In the genomic region with DNA sequence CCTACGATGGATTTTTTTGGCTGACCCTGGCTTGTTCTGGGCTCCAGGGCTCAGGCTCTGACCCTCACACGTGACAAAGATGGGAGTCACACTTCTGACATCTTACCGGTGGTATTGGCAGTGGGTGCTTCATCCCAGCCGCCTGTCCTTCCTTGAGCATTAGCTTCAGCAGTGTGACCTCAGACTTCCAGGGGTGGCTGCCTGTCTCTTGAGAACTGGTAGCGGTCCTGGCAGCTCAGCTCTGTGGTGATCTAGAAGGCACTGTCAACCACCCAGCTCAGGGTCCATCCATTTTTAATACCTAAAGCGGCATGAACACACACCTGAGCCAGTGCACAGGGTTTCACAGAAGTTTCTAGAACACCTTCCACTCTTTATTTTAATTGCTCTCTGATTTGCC, we compare ENCODE assay signal across 11 mouse cellular contexts. TPM values are rescaled to one million over a fixed set of nuclear protein-coding genes. Genes with fewer than 3 reads are reported as not detected.
A peak's percentile ranks its signal among the peaks of the same experiment; 100 is the strongest.
DNase-seq lines count a peak whose midpoint lies in the region; ATAC-seq and TF ChIP-seq lines count a peak whose summit lies in the region.
"Had no signal": no experiment of that assay in that cellular context is flagged by ENCODE, and none has a peak within 500 bp of the region (broad histone marks: within the 10 kb centered on the region; RNA-seq: fewer than 3 reads in every experiment).

No protein-coding gene starts in this region.

- 75% methylated on average over 6 of the region's 6 CpGs for WGBS in heart, embryonic 11.5 days (ENCODE audit: insufficient replicate concordance)
- 48% methylated on average over 6 of the region's 6 CpGs for WGBS in lung, embryonic 14.5 days
- WGBS in hindbrain, embryonic 12.5 days = 75% methylated on average over 6 of the region's 6 CpGs
- WGBS in olfactory bulb, adult 2 months = 80% methylated on average over 6 of the region's 6 CpGs

- H3K4me3 ChIP-seq in heart, embryonic 11.5 days (ENCODE audit: low read depth, low read length) = no peak overlapping the region
- H3K4me3 ChIP-seq in lung, embryonic 14.5 days (ENCODE audit: low read depth, low read length) = no peak overlapping the region
- no peak overlapping the region for H3K4me3 ChIP-seq in hindbrain, embryonic 12.5 days
- no peak overlapping the region for H3K4me3 ChIP-seq in olfactory bulb, adult 2 months (ENCODE audit: insufficient read depth, low read depth, low read length)

- H3K27ac ChIP-seq in heart, embryonic 11.5 days (ENCODE audit: low read depth, low read length) = peak overlapping the region; percentile 100; the same call in 1 of the 2 replicates
- H3K27ac ChIP-seq in lung, embryonic 14.5 days (ENCODE audit: low read depth) = peak overlapping the region; percentile 99
- peak overlapping the region; percentile 97 for H3K27ac ChIP-seq in hindbrain, embryonic 12.5 days
- 0 out of 2 replicates have a peak overlapping the region, but pooled peaks have one; percentile 91 for H3K27ac ChIP-seq in olfactory bulb, adult 2 months (ENCODE audit: insufficient read depth, low read depth, low read length)
- H3K27ac ChIP-seq: macrophage had no signal

- no peaks in the 10 kb centered on the region for H3K36me3 ChIP-seq in heart, embryonic 11.5 days (ENCODE audit: control insufficient read depth, insufficient read depth, low read length)
- H3K36me3 ChIP-seq in lung, embryonic 14.5 days (ENCODE audit: insufficient read depth) = 0 out of 2 replicates have a peak, but pooled peaks cover 4% of the 10 kb centered on the region
- no peaks in the 10 kb centered on the region for H3K36me3 ChIP-seq in hindbrain, embryonic 12.5 days

- intact Hi-C loops in heart, postnatal 25 days (cut with DNase I) = no loop called here

- no peak overlapping the region for H3K9ac ChIP-seq in heart, embryonic 11.5 days (ENCODE audit: low read depth, low read length)
- no peak overlapping the region for H3K9ac ChIP-seq in lung, embryonic 14.5 days
- H3K9ac ChIP-seq in hindbrain, embryonic 12.5 days = 0 out of 2 replicates have a peak overlapping the region, but pooled peaks have one; percentile 27

- H3K27me3 ChIP-seq in heart, embryonic 11.5 days (ENCODE audit: control insufficient read depth, insufficient read depth, low read length) = no peaks in the 10 kb centered on the region
- no peaks in the 10 kb centered on the region for H3K27me3 ChIP-seq in lung, embryonic 14.5 days (ENCODE audit: insufficient read depth, low read length)
- H3K27me3 ChIP-seq in hindbrain, embryonic 12.5 days = no peaks in the 10 kb centered on the region

- peaks cover 28% of the 10 kb centered on the region for H3K4me1 ChIP-seq in heart, embryonic 11.5 days (ENCODE audit: control insufficient read depth, insufficient read depth, low read length)
- peaks cover 28% of the 10 kb centered on the region for H3K4me1 ChIP-seq in lung, embryonic 14.5 days (ENCODE audit: insufficient read depth)
- H3K4me1 ChIP-seq in hindbrain, embryonic 12.5 days = peaks cover 53% of the 10 kb centered on the region
- H3K4me1 ChIP-seq in olfactory bulb, adult 2 months (ENCODE audit: control insufficient read depth, insufficient read depth, low read length) = peaks cover 28% of the 10 kb centered on the region

- H3K4me2 ChIP-seq in heart, embryonic 11.5 days = no peak overlapping the region
- peak overlapping the region; percentile 96; the same call in 1 of the 2 replicates for H3K4me2 ChIP-seq in lung, embryonic 14.5 days
- no peak overlapping the region for H3K4me2 ChIP-seq in hindbrain, embryonic 12.5 days (replicated peaks)

- no peak for DNase-seq in heart, postnatal 25 days (ENCODE audit: low spot score)
- no peak for DNase-seq in lung, embryonic 14.5 days
- DNase-seq in lung, postnatal 4 days = no peak
- DNase-seq in ovary, postnatal 10 days (ENCODE audit: low spot score) = no peak
- DNase-seq in right cerebral cortex, postnatal 14 days = no peak
- DNase-seq: layer of hippocampus, postnatal 36 days had no signal

- H3K9me3 ChIP-seq in heart, embryonic 11.5 days (replicated peaks; ENCODE audit: control insufficient read depth, low read length) = no peaks in the 10 kb centered on the region
- no peaks in the 10 kb centered on the region for H3K9me3 ChIP-seq in lung, embryonic 14.5 days (ENCODE audit: low read depth, low read length)
- H3K9me3 ChIP-seq in hindbrain, embryonic 12.5 days (replicated peaks) = no peaks in the 10 kb centered on the region

- no peak for TF ChIP-seq CTCF in lung, embryonic 14.5 days (IDR thresholded peaks at IDR 0.05; ENCODE audit: low read depth)
- no peak for TF ChIP-seq CTCF in olfactory bulb, adult 2 months (IDR thresholded peaks at IDR 0.05; ENCODE audit: insufficient read depth, low read depth, low read length)

- no peak for TF ChIP-seq POLR2A in olfactory bulb, adult 2 months (IDR thresholded peaks at IDR 0.05; ENCODE audit: insufficient read depth, low read depth, low read length)

- ATAC-seq in heart, embryonic 11.5 days (replicated peaks; ENCODE audit: insufficient number of reproducible peaks, low FRiP score, low TSS enrichment) = no peak
- no peak for ATAC-seq in lung, embryonic 14.5 days (ENCODE audit: insufficient read depth)
- ATAC-seq in hindbrain, embryonic 12.5 days (ENCODE audit: low FRiP score) = no peak

RNA-seq across cellular contexts. Expression of gene Zcchc3, which starts 5.0 kb away (rescaled TPM):
- 50.9 and 55.4 TPM in 2 replicates for polyA plus RNA-seq in heart, embryonic 11.5 days (2014; fragmentation: Nextera tagmentation; extraction: Ambion mirVana)
- 10 to 100 TPM in 1 of 2 experiments, 1 to 10 TPM in 1; 9.7 to 10.1 TPM for total RNA-seq in heart, postnatal 25 days (2021)
- 38.6 and 42.3 TPM in 2 replicates for polyA plus RNA-seq in lung, embryonic 14.5 days (2014; fragmentation: Nextera tagmentation; extraction: Ambion mirVana)
- polyA plus RNA-seq in hindbrain, embryonic 12.5 days (2016; fragmentation: Nextera tagmentation; extraction: Ambion mirVana) = 50.7 and 54.5 TPM in 2 replicates
- polyA plus RNA-seq in olfactory bulb, adult 2 months (2012; ENCODE audit: insufficient read depth, insufficient read length, low replicate concordance, missing spikeins) = not detected in 2 replicates

RNA-seq across cellular contexts. Expression of gene 6820408C15Rik, which starts 5.6 kb away (rescaled TPM):
- 1.4 and 1.5 TPM in 2 replicates for polyA plus RNA-seq in heart, embryonic 11.5 days (2014; fragmentation: Nextera tagmentation; extraction: Ambion mirVana)
- 1 to 10 TPM; 2.8 to 3.0 TPM for total RNA-seq in heart, postnatal 25 days (2021)
- polyA plus RNA-seq in lung, embryonic 14.5 days (2014; fragmentation: Nextera tagmentation; extraction: Ambion mirVana) = 0.53 and 1.3 TPM in 2 replicates
- 2.0 and 3.6 TPM in 2 replicates for polyA plus RNA-seq in hindbrain, embryonic 12.5 days (2016; fragmentation: Nextera tagmentation; extraction: Ambion mirVana)
- not detected in 2 replicates for polyA plus RNA-seq in olfactory bulb, adult 2 months (2012; ENCODE audit: insufficient read depth, insufficient read length, low replicate concordance, missing spikeins)
- total RNA-seq: hematopoietic stem cell, adult 5-6 weeks had no signal
- polyA plus RNA-seq: macrophage had no signal

RNA-seq across cellular contexts. Expression of gene Sox12, which starts 11.9 kb away (rescaled TPM):
- 12.9 and 13.9 TPM in 2 replicates for polyA plus RNA-seq in heart, embryonic 11.5 days (2014; fragmentation: Nextera tagmentation; extraction: Ambion mirVana)
- 1 to 10 TPM; 9.5 to 9.7 TPM for total RNA-seq in heart, postnatal 25 days (2021)
- 17.2 and 19.4 TPM in 2 replicates for polyA plus RNA-seq in lung, embryonic 14.5 days (2014; fragmentation: Nextera tagmentation; extraction: Ambion mirVana)
- polyA plus RNA-seq in hindbrain, embryonic 12.5 days (2016; fragmentation: Nextera tagmentation; extraction: Ambion mirVana) = 19.5 and 19.6 TPM in 2 replicates
- not detected in 2 replicates for polyA plus RNA-seq in olfactory bulb, adult 2 months (2012; ENCODE audit: insufficient read depth, insufficient read length, low replicate concordance, missing spikeins)

RNA-seq across cellular contexts. Expression of gene Nrsn2, which starts 33.3 kb away (rescaled TPM):
- 3.8 and 5.5 TPM in 2 replicates for polyA plus RNA-seq in heart, embryonic 11.5 days (2014; fragmentation: Nextera tagmentation; extraction: Ambion mirVana)
- total RNA-seq in heart, postnatal 25 days (2021) = not detected
- polyA plus RNA-seq in lung, embryonic 14.5 days (2014; fragmentation: Nextera tagmentation; extraction: Ambion mirVana) = 0.26 TPM in 1 of 2 replicates, not detected in the other
- polyA plus RNA-seq in hindbrain, embryonic 12.5 days (2016; fragmentation: Nextera tagmentation; extraction: Ambion mirVana) = 14.4 and 15.0 TPM in 2 replicates
- polyA plus RNA-seq in olfactory bulb, adult 2 months (2012; ENCODE audit: insufficient read depth, insufficient read length, low replicate concordance, missing spikeins) = not detected in 2 replicates
- total RNA-seq: hematopoietic stem cell, adult 5-6 weeks had no signal
- polyA plus RNA-seq: macrophage had no signal

RNA-seq across cellular contexts. Expression of gene Defb23, which starts 54.6 kb away (rescaled TPM):
- not detected in 2 replicates for polyA plus RNA-seq in heart, embryonic 11.5 days (2014; fragmentation: Nextera tagmentation; extraction: Ambion mirVana)
- total RNA-seq in heart, postnatal 25 days (2021) = not detected
- polyA plus RNA-seq in lung, embryonic 14.5 days (2014; fragmentation: Nextera tagmentation; extraction: Ambion mirVana) = not detected in 2 replicates
- polyA plus RNA-seq in hindbrain, embryonic 12.5 days (2016; fragmentation: Nextera tagmentation; extraction: Ambion mirVana) = not detected in 2 replicates
- polyA plus RNA-seq in olfactory bulb, adult 2 months (2012; ENCODE audit: insufficient read depth, insufficient read length, low replicate concordance, missing spikeins) = not detected in 2 replicates
- total RNA-seq: hematopoietic stem cell, adult 5-6 weeks; layer of hippocampus, postnatal 36 days had no signal
- polyA plus RNA-seq: macrophage had no signal

Comparison
In these comparisons a context has a peak if more than half of its experiments do, and no peak if none do; other contexts are left out.
1. RNA of gene Zcchc3, which starts 5.0 kb away (polyA plus RNA-seq): 50.9 to 55.4 TPM in heart, embryonic 11.5 days, 50.7 to 54.5 TPM in hindbrain, embryonic 12.5 days and 38.6 to 42.3 TPM in lung, embryonic 14.5 days; not detected in olfactory bulb, adult 2 months; every median in the first group is over 10 times any median in the second.
2. Peak in every context shown above with its lines, with median percentiles within 50 percentile points of each other: H3K27ac ChIP-seq.